Mouse (Mus musculus) bone marrow macrophage, adult 2 months (primary cell): ENCODE results near the gene Copg2. TPM values are rescaled to one million over a fixed set of nuclear protein-coding genes. Genes with fewer than 3 reads are reported as not detected.

Experiments used
- H3K27ac ChIP-seq: 2 replicates; pipeline ENCODE4 v1.5.1; 2012; ENCODE audit warnings: low read depth, low read length; ENCODE audit not compliant: insufficient read depth
- H3K4me1 ChIP-seq: 2 replicates; pipeline ENCODE4 v1.6.1; 2012; ENCODE audit warnings: low read length; ENCODE audit not compliant: control insufficient read depth, insufficient read depth
- H3K4me3 ChIP-seq: 2 replicates; pipeline ENCODE4 v1.5.1; 2012; ENCODE audit warnings: mild to moderate bottlenecking, low read length, moderate library complexity; ENCODE audit not compliant: insufficient read depth
- CTCF ChIP-seq: IDR thresholded peaks from 2 replicates; pipeline ENCODE4 v1.5.1; 2012; ENCODE audit warnings: low read depth, mild to moderate bottlenecking, low read length, moderate library complexity
- POLR2A ChIP-seq: IDR thresholded peaks from 2 replicates; pipeline ENCODE4 v1.6.1; 2012; ENCODE audit warnings: mild to moderate bottlenecking, low read depth, low read length, borderline replicate concordance
- polyA plus RNA-seq: library from polyadenylated mRNA; stranded (reverse); fragments of >200 nt; gene quantifications from 2 replicates; pipeline ENCODE4 v1.2.4, GENCODE M21; 2012; ENCODE audit not compliant: missing spikeins, insufficient read depth, insufficient read length

The Copg2 gene
- polyA plus RNA-seq, 1 experiment = 28.0 TPM

DNA sequence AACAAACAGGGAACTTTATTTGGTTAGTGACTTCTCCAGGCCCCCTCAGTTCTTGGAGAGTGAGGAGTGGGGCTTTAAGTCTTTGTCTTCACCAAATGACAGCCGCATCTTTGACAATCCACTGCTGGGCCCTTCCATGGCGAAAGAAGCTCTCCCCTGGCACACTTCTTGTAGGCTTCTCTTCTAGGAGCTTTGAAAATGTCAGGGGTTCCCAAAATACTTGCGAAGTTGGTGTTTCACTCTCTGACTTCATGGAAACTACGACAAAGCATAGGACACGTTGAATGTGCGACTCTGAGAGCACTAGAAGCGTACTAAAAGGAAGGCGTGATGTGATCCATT lies 363 bp upstream of the Copg2 start:
- H3K4me1 ChIP-seq = peaks cover 7% of the 10 kb centered on the region
- TF ChIP-seq POLR2A (no peak), CTCF (no peak)
- peak overlapping the region; percentile 33; the same call in 1 of the 2 replicates for H3K4me3 ChIP-seq
- H3K27ac ChIP-seq = no peak overlapping the region

DNA sequence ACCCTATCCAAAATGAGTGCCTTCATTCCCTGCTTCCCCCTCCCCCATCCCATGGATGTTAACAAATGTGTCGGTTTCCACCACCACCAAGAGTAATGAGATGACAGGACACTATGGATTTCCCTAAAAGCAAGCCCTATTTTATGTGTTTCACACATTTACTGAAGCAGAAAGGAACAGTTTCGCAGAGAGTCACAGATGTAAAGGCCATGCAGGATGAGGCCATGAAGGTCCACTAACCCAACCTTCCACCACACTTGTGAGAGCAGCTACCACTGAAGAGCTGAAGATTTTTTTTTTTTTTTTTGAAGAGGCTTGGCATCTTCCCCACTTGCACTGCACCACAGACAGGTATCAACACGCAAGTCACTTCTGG lies 787 bp downstream of the Copg2 start:
- Histone ChIP-seq H3K4me3 (peak overlapping the region; percentile 95), H3K27ac (no peak overlapping the region), H3K4me1 (peaks cover 7% of the 10 kb centered on the region)
- TF ChIP-seq POLR2A (no peak), CTCF (no peak)

DNA sequence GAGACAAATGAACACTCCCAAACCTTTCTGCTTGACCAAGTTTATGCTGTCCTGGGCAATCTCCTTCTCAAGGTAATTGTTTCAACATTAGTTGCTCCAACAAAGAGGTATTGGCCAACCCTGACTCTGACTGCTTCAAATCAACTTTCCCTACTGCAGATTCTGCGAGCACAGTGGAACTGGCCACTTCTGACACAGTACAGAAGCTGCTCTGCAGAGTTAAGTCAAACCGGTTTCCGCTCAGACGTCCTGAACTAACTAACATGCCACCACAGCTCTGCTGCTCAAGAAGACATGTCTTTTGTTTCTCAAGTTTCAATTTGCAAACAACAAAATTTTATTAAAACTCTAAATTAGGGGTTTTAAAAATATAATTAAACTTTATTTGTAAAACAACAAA lies 3.5 kb downstream of the Copg2 start:
- no peak for TF ChIP-seq POLR2A
- TF ChIP-seq CTCF = no peak
- Histone ChIP-seq H3K4me1 (peaks cover 7% of the 10 kb centered on the region), H3K4me3 (no peak overlapping the region), H3K27ac (no peak overlapping the region)

DNA sequence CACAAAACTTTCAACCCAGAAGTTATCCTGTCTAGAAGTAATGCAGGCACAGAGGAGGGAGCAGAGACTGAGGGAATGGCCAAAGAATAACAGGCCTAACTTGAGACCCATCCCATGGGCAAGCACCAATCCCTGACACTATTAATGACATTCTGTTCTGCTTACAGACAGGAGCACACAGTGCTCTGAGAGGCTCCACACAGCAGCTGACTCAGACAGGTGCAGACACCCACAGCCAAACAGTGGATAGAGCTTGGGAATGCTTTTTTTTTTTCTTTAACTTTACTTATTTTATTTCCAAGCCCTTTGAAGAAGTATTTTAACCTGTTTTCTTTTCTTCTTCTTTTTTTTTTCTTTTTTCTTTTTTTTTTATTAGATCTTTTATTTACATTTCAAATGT lies 4.8 kb downstream of the Copg2 start:
- H3K27ac ChIP-seq = no peak overlapping the region
- TF ChIP-seq CTCF (no peak), POLR2A (no peak)
- no peak overlapping the region for H3K4me3 ChIP-seq
- H3K4me1 ChIP-seq = peaks cover 3% of the 10 kb centered on the region; the same call in 1 of the 2 replicates

DNA sequence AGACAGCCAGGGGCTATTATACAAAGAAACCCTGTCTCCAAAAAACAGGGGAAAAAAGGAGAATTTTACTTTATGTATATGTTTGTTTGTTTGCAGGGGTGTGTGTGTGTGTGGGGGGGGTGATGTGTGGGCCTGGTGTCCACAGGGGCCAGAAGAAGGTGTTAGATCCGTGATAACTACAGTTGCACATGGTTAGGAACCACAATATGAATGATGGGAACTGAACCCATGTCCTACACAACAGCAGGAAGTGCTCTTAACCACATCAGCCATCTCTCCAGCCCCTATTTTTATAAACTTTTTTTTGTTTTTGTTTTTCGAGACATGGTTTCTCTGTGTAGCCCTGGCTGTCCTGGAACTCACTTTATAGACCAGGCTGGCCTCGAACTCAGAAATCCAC lies 11.7 kb downstream of the Copg2 start:
- TF ChIP-seq POLR2A = no peak
- no peak for TF ChIP-seq CTCF
- H3K4me3 ChIP-seq = no peak overlapping the region
- no peak overlapping the region for H3K27ac ChIP-seq
- 0 out of 2 replicates have a peak, but pooled peaks cover 2% of the 10 kb centered on the region for H3K4me1 ChIP-seq

DNA sequence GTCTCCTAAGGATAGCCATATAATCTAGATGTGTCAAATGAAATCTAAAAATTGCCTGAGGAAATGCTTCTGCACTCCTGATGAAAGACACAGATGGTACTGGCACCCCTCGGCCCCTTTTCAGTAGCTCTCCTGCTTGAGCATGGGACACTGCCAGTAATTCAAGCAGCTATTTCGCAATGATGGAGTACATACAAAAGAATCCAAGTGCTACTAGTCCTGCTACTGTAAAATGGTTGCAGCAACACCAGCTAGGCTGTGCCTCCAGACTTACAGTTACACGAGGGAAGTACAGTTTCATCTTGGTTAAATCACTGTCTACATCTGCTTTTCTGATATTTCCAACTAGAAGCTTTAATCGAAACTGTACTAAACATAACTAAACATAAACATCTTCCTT lies 13.1 kb downstream of the Copg2 start:
- Histone ChIP-seq H3K27ac (no peak overlapping the region), H3K4me3 (no peak overlapping the region), H3K4me1 (0 out of 2 replicates have a peak, but pooled peaks cover 2% of the 10 kb centered on the region)
- no peak for TF ChIP-seq POLR2A
- no peak for TF ChIP-seq CTCF

DNA sequence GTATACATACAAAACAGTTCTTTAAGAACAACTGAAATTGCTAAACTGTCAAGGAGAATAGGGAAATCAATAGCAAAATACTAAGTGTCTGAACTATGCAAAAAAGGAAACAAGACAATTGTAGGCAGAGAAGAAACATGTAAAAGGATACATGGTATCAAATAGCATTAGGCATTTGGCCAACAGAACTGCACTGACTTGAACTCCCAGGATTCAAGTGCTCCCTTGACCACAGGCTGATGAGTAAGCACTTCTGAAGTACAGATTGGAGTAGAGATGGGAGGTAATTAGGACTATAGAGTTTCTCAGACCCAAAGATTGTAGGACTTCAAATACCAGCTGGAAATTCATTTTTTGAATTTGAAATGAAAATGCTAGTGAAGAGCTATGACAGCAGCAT lies 19.9 kb downstream of the Copg2 start:
- no peak for TF ChIP-seq CTCF
- TF ChIP-seq POLR2A = no peak
- Histone ChIP-seq H3K4me1 (no peaks in the 10 kb centered on the region), H3K4me3 (no peak overlapping the region), H3K27ac (no peak overlapping the region)

DNA sequence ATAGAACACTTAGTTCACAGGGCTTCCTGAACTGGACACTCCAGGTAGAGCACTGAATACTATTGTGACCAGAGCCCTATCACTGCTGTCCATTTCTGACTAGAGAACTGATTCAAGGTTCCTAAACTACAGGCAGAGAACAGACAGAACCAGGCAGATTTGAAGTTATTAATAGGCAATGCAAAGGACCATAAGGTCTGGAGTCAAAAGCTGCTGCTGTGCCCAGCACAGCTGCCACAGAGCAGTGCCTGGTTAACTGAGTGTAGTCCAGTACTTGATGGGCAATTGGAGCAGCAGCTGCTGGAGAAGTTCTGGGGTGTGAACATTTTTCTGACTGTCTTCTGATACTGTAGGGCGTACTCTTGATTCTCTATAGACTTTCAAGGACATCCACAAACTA lies 30.1 kb downstream of the Copg2 start:
- no peaks in the 10 kb centered on the region for H3K4me1 ChIP-seq
- no peak overlapping the region for H3K4me3 ChIP-seq
- no peak for TF ChIP-seq POLR2A
- H3K27ac ChIP-seq = no peak overlapping the region

DNA sequence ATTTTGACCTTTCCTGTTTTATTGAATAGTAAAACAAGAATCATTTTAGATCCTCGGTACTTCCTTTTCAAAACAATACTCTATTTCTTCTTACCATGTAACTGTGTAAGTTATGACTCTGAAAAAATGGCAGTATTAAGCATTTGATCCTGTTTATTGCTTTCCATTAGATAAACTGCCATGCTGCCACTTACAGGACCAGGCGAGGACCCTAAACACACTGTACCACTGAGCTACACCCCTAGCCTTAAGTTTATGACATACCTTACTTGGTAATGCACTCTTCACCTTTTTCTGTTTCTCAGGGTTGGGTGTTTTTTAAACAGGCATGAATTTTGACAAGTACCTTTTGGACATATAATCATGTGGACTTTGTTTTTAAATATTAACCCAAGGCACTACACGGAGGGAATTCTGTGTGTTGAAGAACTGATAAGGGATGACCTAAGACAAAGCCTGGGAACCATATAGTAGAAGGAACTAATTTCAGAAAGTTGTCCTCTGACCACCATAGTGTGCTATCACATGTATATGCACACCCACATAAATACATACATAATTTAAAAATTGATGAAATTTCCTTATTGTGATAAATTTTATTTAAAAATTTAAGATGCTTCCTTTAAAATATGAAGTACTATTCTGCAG lies 31.4 kb downstream of the Copg2 start:
- Histone ChIP-seq H3K4me3 (no peak overlapping the region), H3K4me1 (no peaks in the 10 kb centered on the region), H3K27ac (no peak overlapping the region)
- no peak for TF ChIP-seq POLR2A
- no peak for TF ChIP-seq CTCF

DNA sequence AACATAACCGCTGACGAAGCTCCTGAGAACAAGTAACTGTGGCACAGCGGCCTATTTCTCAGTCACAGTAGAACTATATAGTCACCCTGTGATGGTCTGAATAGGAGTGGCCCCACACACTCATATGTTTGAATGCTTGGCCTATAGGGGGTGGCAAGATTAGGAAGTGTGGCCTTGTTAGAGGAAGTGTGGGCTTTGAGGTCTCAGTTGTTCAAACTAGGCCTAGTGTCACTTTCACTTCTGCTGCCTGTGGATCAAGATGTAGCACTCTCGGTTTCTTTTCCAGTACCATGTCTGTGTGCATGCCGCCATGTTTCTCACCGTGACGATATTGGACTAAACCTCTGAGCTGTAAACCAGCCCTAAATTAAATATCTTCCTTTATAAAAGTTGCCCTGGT lies 40.6 kb downstream of the Copg2 start:
- peak overlapping the region; percentile 23 for H3K27ac ChIP-seq
- no peak for TF ChIP-seq POLR2A
- TF ChIP-seq CTCF = no peak
- H3K4me3 ChIP-seq = no peak overlapping the region
- peaks cover 5% of the 10 kb centered on the region; the same call in 1 of the 2 replicates for H3K4me1 ChIP-seq

DNA sequence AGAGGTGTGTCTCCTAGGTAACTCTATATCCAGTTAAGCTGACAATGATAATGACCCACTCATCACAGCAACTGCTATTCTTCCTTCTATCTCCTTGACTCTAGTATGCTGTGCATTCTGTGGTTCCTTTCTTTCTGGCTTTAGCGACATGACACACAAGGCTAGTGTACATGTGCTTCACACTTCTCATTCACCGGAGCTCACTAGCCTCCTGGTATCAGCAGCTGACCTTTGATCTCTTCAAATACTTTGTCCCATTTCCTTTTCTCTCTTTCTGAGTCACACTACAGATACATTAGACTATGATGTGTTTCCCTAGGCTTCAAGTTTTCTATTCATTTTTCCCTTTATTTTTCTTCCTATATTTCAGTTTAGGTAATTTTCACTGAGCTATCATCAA lies 41.4 kb downstream of the Copg2 start:
- H3K4me1 ChIP-seq = peaks cover 5% of the 10 kb centered on the region; the same call in 1 of the 2 replicates
- no peak overlapping the region for H3K27ac ChIP-seq
- TF ChIP-seq CTCF (no peak), POLR2A (no peak)
- H3K4me3 ChIP-seq = no peak overlapping the region
